Mouse (Mus musculus) ES-E14 (cell line): ENCODE results near the gene Creb3l1. TPM values are rescaled to one million over a fixed set of nuclear protein-coding genes. Genes with fewer than 3 reads are reported as not detected.

Experiments used
- DNase-seq: peaks from one replicate; pipeline ENCODE4 v3.0.0-alpha.2; 2013; ENCODE audit warnings: low read depth, low spot score
- H3K27ac ChIP-seq: 2 replicates; pipeline ENCODE4 v1.5.1; 2012; ENCODE audit warnings: low read depth, mild to moderate bottlenecking, low read length, moderate library complexity, mixed read lengths; ENCODE audit not compliant: poor library complexity, insufficient read depth, severe bottlenecking
- H3K36me3 ChIP-seq: 2 replicates; pipeline ENCODE4 v1.6.1; 2012; ENCODE audit warnings: mild to moderate bottlenecking, low read length, moderate library complexity, mixed read lengths; ENCODE audit not compliant: control insufficient read depth, poor library complexity, insufficient read depth, severe bottlenecking
- H3K4me1 ChIP-seq, 2 experiments: fragments of 150-350 bp in 1 of 2; sonication (generic) in 1 of 2; 2 replicates each; pipeline ENCODE4 v1.6.1; 2012; ENCODE audit warnings: low read length in 2 of 2, mild to moderate bottlenecking in 1 of 2, mixed read lengths in 1 of 2; ENCODE audit not compliant: control insufficient read depth in 2 of 2, insufficient read depth in 2 of 2, poor library complexity in 1 of 2
- H3K4me3 ChIP-seq, 2 experiments: fragments of 150-350 bp in 1 of 2; sonication (generic) in 1 of 2; 2 replicates each; pipeline ENCODE4 v1.5.1; 2012; ENCODE audit warnings: low read length in 2 of 2, low read depth in 1 of 2, mild to moderate bottlenecking in 1 of 2, mixed read lengths in 1 of 2; ENCODE audit not compliant: insufficient read depth in 1 of 2, poor library complexity in 1 of 2, severe bottlenecking in 1 of 2
- H3K9ac ChIP-seq: 2 replicates; pipeline ENCODE4 v1.6.1; 2012; ENCODE audit warnings: low read depth, mild to moderate bottlenecking, low read length, mixed read lengths; ENCODE audit not compliant: poor library complexity, insufficient read depth, severe bottlenecking
- H3K9me3 ChIP-seq: fragments of 150-350 bp; sonication (generic); 2 replicates; pipeline ENCODE4 v1.6.1; 2012; ENCODE audit warnings: low read depth, mild to moderate bottlenecking, low read length; ENCODE audit not compliant: control insufficient read depth, insufficient read depth
- CHD2 ChIP-seq: IDR thresholded peaks from 2 replicates; pipeline ENCODE4 v1.6.1; 2014; ENCODE audit warnings: mild to moderate bottlenecking, low read depth, low read length, inconsistent platforms
- HCFC1 ChIP-seq: IDR thresholded peaks from 2 replicates; pipeline ENCODE4 v1.6.1; 2012; ENCODE audit warnings: low read length, inconsistent platforms, borderline replicate concordance; ENCODE audit not compliant: insufficient read depth
- MAFK ChIP-seq: IDR thresholded peaks from 2 replicates; pipeline ENCODE4 v1.6.1; 2014; ENCODE audit warnings: mild to moderate bottlenecking, low read depth, low read length, inconsistent platforms; ENCODE audit not compliant: insufficient read depth
- ZC3H11A ChIP-seq: IDR thresholded peaks from 2 replicates; pipeline ENCODE4 v1.6.1; 2012; ENCODE audit warnings: low read depth, mild to moderate bottlenecking, inconsistent platforms, low read length, borderline replicate concordance
- ZNF384 ChIP-seq: IDR thresholded peaks from 2 replicates; pipeline ENCODE4 v1.6.1; 2012; ENCODE audit warnings: low read depth, low read length, inconsistent platforms
- in situ Hi-C, 2 experiments: fragments of 600-800 bp; cut with MboI; formaldehyde crosslinking; loops; one replicate each; pipeline ENCODE4 v1.15.1; 2025; ENCODE audit warnings: low sequenced_read_pairs in 2 of 2, inconsistent platforms in 1 of 2; ENCODE audit not compliant: unreplicated experiment in 2 of 2
- total RNA-seq: library from RNA; depleted of rRNA; stranded (reverse); fragments of 300-350 nt; gene quantifications from 2 replicates; pipeline ENCODE4 v1.2.3, GENCODE M21; 2012

The Creb3l1 gene
- total RNA-seq, 1 experiment, result 5.4 TPM

- no peaks in the 10 kb centered on the region for H3K9me3 ChIP-seq
- in situ Hi-C loops, result no loop called here
- H3K9ac ChIP-seq, result no peak overlapping the region
- DNase-seq, result no peak
- H3K4me3 ChIP-seq, result no peak overlapping the region
- H3K4me1 ChIP-seq, result no peaks in the 10 kb centered on the region
- no peaks in the 10 kb centered on the region for H3K36me3 ChIP-seq
- TF ChIP-seq HCFC1 (no peak), CHD2 (no peak), ZC3H11A (no peak), MAFK (no peak), ZNF384 (no peak)
- no peak overlapping the region for H3K27ac ChIP-seq
These were observed 5.3 kb upstream of the Creb3l1 start for GRCm38 (mm10) chr2:92029387-92030133.

GRCm38 (mm10) chr2:92027811-92028590 lies 3.7 kb upstream of the Creb3l1 start:
- Histone ChIP-seq H3K27ac (no peak overlapping the region), H3K36me3 (no peaks in the 10 kb centered on the region), H3K4me3 (no peak overlapping the region), H3K4me1 (no peaks in the 10 kb centered on the region), H3K9me3 (no peaks in the 10 kb centered on the region), H3K9ac (no peak overlapping the region)
- in situ Hi-C loops, result no loop called here
- no peak for DNase-seq
- no peak for TF ChIP-seq ZNF384
- TF ChIP-seq CHD2, result no peak
- no peak for TF ChIP-seq MAFK
- no peak for TF ChIP-seq HCFC1
- no peak for TF ChIP-seq ZC3H11A

- Histone ChIP-seq H3K36me3 (no peaks in the 10 kb centered on the region), H3K27ac (no peak overlapping the region), H3K9ac (no peak overlapping the region), H3K9me3 (no peaks in the 10 kb centered on the region), H3K4me1 (no peaks in the 10 kb centered on the region), H3K4me3 (no peak overlapping the region)
- in situ Hi-C loops, result no loop called here
- DNase-seq, result no peak
- TF ChIP-seq HCFC1 (no peak), ZC3H11A (no peak), CHD2 (no peak), ZNF384 (no peak), MAFK (no peak)
These were observed 1.7 kb upstream of the Creb3l1 start for GRCm38 (mm10) chr2:92025966-92026365.

- Histone ChIP-seq H3K36me3 (no peaks in the 10 kb centered on the region), H3K4me3 (no peak overlapping the region), H3K9me3 (no peaks in the 10 kb centered on the region), H3K27ac (no peak overlapping the region), H3K4me1 (no peaks in the 10 kb centered on the region), H3K9ac (no peak overlapping the region)
- in situ Hi-C loops, result no loop called here
- DNase-seq, result no peak
- TF ChIP-seq ZNF384, result no peak
- TF ChIP-seq ZC3H11A, result no peak
- TF ChIP-seq HCFC1, result no peak
- no peak for TF ChIP-seq CHD2
- no peak for TF ChIP-seq MAFK
These were observed 900 bp upstream of the Creb3l1 start for GRCm38 (mm10) chr2:92025202-92025601.
